Mouse (Mus musculus) right cerebral cortex, adult 2 months (tissue): Measurements from ENCODE around the gene Gm28048.

Experiments
- DNase-seq, 2 experiments: peaks; one replicate each; pipeline ENCODE4 v3.0.0; 2021 to 2022; ENCODE audit warnings: low spot score in 2 of 2

Gene Gm28048

DNA sequence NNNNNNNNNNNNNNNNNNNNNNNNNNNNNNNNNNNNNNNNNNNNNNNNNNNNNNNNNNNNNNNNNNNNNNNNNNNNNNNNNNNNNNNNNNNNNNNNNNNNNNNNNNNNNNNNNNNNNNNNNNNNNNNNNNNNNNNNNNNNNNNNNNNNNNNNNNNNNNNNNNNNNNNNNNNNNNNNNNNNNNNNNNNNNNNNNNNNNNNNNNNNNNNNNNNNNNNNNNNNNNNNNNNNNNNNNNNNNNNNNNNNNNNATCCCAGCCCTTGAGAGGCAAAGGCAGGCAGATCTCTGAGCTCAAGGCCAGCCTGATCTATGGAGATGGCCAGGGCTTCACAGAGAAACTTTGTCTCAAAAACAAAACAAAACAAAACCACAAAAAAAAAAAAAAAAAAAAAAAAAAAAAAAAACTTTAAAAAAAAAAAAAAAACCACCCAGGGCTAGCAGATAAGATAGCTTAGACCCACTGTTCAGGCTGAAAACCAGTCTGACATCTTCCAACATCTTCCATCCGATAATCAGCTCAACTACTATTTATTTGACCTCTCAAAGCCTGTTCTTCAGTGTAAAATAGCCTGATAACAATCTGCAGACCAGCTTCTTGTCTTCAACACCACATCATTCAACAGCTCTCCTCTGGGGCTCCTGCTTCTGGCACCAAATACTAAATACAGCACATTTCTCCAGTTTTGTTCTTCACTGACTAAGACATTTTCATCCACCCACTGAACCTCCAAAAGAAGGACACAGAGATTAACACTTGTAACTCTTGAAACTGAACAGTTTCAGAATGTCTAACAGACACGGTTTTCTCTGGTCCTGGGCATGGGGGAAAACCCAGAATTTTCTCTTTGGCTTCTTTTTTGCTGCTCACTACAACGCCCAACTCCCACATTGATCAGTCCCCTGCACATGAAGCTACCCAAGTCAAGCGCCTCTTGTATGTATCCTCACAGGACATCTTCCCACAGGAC, 136.9 kb downstream of the Gm28048 start:
- DNase-seq = no peak

DNA sequence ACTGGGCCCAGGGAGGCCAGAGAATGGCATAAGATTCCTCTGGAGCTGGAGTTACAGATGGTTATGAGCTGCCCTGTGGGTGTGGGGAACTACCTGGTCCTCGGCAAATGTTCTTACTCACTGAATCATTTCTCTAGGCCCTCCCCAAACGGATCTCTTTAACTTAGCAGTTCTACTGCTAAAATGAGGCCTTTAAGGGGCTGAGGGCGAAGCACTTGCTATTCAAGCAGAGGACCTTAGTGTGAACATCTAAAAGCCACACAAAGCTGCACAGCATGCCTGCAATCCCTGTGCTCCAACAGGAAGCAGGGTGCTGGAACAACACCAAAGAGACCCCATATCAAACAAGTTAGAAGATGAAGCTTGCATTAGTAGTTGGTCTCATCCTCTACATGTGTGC, 142.4 kb downstream of the Gm28048 start:
- no peak for DNase-seq

DNA sequence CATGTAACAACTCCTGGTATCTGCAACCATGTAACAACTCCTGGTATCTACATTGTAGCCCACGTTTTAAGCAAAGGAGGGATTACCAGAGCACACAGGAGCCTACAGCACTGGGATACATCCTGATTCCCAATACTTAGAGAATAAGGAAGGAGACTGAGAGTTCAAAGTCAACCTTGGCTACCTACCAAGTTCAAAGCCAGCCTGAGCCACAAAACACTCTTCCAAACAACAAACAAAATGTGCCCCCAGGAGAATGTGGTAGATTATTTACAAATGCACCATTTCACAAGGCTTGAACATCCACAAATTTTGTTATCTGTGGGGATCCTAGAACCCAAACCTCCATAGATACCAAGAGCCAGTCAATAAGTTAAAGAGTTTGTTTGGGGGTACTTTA, 143.5 kb downstream of the Gm28048 start:
- no peak for DNase-seq

DNA sequence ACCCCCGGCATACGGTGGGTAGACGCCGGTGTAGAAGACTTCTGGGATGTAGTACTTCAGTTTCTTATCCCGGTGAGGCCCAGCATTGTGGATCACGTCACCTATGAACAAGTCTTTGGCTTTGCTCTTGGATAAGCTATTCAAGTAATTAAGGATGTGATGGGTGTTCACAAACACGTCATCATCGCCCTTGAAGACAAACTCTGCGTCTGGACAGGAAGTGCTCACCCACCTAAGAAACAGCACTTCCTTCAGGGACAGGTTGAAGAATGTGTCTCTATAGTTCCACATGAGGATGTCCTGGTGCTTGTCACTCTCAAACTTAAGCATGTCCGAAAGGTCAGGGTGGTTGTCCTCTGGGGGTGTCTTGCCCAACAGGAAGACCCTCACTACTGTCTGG, 145.6 kb downstream of the Gm28048 start:
- no peak for DNase-seq

DNA sequence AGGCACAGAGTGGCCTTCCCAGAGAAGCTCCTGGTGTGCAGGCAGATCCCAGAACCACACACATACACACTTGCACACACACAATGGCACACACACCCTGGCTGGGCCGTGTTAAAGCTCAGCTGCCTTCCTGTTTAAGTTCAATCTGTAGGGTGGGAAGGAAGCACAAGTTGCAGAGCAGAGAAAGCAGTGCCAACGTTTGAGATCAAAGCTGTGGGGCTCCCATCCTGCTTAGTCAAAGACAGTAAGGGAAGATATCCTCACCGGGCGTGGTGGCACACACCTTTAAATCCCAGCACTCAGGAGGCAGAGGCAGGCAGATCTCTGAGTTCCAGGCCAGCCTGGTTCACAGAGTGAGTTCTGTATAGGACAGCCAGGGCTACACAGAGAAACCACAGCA, 149.3 kb downstream of the Gm28048 start:
- DNase-seq = no peak

DNA sequence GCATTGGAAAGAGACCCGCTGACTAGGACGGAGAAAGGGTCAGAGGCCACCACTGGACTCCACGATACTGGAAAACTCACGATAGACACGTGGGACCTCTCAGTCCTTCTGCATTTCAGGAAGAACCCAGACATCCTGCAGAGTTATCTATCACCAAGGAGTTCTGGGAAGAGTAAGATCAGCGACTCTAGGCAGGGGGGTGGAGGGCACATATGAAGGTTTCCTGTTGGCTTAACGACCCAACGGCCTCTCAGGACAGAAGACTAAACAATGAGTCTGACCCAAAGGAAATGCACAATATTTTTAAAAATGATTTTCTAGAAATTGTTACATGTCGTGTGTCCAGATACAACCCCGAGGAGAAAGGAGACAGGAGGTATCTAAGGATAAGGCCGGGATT, 150.0 kb downstream of the Gm28048 start:
- DNase-seq = no peak

DNA sequence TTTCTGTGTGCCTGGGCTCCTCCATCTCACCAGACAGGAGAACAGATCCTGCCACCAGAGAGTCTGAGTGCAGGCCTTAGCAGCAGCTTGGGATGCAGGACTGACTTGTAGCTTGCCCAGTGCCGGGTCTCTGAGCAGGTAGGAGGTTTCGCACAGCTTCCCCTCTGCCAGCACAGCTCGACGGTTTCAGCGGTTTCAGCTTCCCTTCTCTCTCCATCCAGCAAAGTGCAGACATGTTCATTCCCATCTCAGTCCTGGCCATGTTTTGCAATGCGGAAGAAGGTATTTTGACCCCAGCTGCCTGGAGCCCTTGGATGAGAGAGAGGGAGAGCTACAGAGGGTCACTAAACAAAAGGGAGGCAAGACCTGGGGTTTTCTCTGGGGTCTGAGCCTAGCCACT, 151.2 kb downstream of the Gm28048 start:
- DNase-seq = no peak

DNA sequence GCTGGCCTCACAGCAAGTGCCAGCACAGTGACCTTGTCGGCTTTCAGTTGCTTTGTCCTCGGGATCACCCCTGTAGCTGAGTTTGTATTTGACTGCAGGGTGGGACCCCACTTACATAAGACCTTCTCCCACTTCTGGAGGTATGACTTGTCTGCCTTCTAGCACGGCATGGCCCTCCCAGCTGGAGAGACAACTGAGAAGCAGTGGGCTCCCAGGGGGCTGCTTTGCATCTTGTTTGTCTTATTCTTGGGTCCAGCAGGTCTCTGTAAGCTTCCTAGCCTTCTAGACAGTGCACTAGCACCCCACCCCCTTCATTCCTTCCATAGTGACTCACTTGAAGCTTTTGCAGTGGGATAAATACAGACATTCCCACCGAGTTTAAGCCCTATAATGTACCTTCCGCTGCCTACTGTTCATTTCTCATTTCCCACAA, 151.7 kb downstream of the Gm28048 start:
- DNase-seq = no peak

DNA sequence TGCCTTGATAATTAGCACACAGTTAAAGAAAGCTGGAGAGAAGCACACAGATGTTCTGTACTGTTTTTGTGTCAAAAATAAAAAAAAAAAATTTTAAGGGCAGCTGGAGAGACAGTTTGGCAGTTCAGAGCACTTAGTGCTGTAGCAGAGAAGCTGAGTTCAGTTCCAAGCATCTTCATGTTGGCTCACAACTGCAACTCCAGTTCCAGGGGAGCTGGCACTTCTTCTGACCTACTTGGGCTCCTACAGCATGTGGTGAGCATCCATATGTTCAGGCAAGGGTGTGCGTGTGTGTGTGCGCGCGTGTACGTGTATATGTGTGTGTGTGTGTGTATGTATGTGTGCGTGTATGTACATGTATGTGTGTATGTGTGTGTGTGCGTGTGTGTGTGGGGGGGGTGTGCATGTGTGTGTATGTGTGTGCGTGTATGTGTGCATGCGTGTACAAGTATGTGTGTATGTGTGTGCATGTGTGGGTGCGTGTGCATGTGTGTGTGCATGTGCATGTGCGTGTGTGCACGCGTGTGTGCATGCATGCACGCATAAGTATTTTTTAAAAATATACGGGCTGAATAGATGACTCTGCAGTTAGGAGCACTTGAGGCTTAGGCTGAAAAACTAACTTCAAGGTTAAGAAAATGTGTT, 152.8 kb downstream of the Gm28048 start:
- no peak for DNase-seq

DNA sequence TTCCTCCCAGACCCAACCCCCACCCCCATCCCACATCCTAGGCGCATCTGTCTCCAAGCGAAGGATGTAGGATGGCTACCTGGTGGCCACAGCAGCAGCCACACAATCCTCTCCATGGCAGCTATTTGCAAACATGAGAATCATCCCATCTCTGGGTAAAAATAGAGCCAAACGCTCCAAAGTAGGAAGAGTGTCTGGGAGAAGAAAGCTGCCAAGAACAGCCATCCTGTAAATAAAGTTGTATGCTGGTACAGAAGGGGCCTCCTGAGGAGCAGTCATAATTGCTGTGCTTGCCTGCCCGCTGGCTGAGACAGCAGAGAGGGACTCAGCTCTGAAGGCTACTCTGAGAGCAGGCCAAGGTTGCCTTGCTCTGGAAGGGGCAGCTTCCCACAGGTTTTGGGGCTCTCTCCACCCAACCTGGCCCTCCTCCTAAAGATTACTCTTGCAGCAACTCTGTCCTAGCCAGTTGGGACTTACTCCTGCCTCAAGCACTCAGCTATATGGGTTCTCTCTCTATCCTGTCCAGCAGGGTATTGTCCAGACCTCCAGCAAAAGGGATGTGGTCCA, 154.3 kb downstream of the Gm28048 start:
- no peak for DNase-seq

DNA sequence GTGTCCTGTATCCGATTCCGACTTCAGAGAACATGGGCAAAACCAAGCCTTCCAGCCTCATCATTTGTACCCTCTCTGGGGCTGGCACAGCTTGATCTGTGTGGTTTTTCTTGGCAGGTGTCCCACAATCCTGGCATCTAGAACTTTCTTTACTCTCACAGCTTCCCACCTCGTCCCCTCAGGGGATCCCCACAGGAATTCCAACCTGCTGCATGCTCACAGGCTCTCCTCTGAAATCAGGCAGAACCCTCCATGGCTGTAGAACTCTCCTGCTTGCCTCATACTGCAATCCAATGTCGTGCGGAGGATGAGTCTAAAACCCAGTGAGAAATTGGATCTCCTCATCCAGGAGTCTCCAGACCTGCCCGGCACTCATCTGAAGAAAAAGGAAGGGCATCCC, 155.2 kb downstream of the Gm28048 start:
- no peak for DNase-seq

DNA sequence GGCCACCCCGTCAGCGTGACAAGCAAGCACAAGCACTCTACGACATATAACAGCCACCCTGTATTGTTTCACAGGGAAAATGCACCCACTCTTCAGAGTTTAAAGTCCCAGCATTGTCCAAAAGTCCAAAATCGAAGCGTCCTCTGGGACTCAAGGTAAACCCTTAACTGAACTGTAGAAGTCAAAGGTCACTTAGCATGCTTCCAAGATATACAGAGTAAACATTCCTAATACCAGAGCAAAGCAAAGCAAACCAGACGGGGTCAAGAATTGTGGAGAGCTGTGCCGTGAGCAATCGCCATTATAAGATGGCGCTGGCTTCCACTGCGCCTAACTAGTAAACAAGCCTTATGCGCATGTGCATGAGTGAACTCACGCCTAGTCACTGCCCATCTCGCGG, 155.8 kb downstream of the Gm28048 start:
- DNase-seq = no peak

DNA sequence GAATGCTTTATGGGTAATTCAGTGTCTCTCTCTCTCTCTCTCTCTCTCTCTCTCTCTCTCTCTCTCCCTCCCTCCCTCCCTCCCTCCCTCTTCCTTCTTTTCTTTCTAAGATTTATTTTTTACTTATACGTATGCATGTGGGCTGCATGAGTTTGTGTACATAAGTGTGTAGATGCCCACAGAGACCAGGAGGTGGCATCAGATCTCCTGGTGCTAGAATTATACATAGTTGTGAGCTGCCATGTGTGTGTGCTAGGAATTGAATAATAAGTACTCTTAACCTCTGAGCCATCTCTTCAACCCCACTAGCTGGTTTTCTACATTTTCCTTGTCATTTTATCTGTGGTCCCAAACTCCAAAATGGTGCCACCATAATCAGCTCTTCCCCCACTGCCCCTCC, 156.3 kb downstream of the Gm28048 start:
- DNase-seq = no peak

DNA sequence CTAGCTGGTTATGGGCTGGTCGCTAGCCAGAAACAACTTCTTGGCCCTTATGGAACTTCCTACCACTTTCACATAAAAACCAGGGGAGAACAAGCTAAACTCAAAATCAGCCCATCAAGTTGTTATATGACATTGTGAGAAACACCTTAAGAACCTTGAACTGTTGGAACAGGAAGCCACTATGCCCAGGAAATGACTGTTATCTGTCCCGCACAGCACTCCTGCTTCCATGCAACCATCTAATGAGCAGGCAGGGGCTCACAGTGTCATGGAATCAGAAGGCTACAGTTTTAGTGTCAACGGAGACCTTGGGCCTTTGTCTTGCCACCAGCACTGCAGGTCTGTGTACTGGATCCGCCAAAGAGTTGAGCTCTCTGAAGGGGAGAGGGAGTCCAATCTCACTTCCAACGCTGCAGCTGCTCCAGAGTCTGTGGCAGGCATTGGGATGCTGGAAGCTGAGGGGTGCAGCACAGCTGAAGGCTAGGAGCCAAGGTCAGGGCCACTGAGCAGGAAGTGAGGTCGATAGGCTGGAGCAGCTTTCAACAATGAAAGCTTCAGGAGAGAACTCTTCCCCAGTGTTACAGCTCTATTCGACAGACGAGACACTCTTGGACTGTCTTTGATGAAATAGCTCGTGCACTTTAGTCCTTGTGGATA, 157.7 kb downstream of the Gm28048 start:
- DNase-seq = no peak

DNA sequence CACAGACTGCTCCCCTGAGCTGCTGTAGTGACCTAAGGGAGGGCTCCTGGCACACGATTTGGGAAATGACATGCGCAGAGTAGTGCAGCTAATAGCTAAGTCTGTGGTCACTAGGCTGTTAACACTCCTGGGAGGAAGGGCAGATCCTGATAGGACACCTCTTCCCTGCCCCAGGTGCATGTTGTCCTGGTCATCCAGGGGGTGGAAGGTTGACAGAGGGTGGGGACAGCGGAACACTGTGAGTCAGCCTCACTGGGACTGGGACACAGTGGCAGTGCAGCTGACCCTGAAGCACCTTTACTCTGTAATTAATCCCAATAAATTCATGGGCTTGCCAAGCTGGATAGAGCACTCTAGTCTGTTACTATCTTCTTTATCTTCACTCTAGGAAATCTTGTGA, 160.6 kb downstream of the Gm28048 start:
- no peak for DNase-seq

DNA sequence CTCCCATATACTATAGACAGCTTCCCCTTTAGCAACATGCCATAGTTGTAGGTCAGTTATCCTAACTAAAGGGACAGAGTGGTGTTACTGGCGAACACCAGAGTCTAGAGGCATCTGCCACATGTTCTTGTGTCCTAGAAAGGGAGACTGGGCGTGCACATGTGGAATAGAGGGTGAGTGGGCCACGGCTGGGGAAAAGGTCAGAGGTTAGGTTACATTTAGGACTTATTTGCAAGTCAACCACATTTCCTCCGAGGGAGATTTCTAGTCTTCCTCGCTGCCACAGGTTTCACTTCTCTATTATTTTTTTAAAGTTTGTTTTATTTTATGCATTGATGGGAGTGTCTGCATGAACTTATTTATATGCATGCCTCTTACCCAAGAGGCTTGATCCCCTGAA, 163.5 kb downstream of the Gm28048 start:
- DNase-seq = no peak

DNA sequence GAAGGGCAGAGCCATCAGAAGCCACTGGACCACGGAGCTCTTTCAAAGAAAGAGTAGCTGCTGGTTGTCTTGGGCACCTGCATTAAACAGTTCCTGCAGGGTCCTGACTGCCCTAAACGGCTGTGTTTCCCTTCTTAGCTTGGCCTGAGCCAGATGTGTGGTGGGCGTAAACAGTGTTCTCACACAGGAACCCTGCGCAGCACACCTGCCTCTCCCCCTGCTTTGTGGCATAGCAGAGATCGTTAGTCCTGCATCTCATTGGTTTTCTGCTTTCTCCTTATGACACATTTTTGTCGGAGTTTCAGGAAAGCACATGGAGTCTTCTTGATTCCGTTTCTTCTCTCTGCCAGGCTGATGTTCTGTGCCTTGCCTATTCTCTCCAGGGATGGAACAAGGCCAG, 166.0 kb downstream of the Gm28048 start:
- DNase-seq = no peak

DNA sequence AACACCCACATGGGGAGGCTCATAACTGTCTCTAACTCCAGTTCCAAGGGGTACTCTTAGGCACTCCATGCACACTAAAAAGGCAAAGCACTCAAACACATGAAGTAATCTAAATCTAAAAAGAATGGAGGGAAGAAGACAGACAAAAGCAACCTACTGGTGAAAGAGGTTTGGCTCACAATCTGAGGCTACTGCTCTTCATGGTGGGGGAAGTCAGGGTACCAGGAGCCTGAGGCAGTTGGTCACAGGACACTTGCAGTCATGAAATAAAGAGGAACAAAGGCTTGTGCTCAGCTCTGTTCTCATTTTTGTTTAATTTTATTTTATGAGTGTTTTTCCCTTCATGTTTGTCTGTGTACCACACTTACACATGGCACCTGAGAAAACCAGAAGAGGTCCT, 166.7 kb downstream of the Gm28048 start:
- no peak for DNase-seq

DNA sequence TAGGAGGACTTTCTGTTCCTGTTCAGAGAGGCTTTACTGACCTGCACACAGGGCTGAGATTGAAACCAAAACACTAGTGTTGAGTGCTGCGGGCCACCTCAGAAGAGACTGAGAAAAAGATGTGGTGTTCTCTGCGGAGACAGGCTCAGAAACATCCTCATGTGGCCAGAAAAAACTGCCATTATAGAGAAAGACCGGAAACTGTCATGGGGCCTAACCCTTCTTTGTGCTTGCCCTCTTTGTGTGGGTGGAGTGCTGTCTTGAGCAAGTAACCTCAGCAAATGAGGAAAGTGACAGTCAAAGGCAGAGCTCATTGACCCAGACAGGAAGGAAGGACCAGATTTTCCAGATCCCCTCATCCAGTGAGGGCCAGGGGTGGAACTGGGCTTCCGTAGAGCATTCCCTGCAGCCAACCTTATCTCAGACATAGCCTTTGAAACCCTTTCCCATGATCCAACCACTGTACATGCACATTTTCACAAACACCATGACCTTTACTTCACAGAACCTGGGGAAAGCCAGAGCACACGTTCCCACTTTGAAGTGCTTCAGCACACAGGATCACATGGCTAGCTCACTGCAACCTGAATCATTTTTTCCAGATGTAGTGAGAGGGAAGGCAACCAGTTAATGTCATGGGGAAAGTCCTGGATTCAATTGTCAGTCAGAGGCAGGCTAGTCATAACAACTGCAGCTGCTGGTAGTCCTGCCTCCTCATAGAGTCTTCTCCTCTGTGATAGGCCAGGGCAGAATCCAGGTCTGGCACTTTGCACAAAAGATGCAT, 167.8 kb downstream of the Gm28048 start:
- DNase-seq = no peak

DNA sequence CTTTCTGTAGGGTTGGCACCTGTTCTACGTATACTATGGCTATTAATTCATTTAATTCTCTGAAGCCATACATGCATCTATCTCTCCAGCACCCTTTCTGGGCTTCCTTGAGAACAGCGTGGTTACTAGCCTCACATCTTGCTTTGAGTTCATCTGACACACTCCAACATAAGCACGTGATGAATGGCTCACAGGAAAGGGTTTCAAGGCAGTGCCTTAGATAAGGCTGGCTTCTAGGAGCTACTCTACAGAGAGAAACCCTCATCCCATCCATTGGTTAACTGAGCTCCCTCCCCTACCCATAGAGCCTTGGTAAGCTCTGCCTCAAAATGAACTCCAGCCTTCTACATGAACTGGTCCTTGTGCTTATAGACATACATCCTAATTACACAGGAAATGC, 168.5 kb downstream of the Gm28048 start:
- no peak for DNase-seq

DNA sequence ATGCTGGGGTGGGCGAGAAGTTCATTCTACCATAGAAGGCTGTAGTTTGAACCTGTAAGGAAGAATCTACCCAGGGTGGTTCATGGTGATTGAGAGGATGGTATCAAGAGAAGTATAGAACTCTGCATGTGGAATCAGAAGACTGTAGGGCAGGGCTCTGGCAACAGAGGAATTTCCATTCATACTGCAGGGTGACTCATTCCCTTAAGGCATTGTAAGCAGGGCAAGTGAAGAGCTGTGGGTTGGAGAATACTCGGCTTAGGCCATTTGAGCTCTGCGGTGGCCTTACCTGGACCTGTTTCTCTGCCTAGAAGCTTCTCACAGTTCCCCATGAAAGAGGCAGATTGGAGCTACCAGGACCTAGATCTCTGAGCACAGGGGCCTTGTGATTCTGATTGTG, 170.5 kb downstream of the Gm28048 start:
- DNase-seq = no peak
